Mouse (Mus musculus): ENCODE measurements at regions not wholly inside any gene's neighbourhood (a gene's known extent, or its start where the extent isn't known, plus 50 kb on each side); places are given as distances from the start of the nearest gene placed in this dataset.
A peak's percentile ranks its signal among the peaks of the same experiment; 100 is the strongest.

GRCm38 (mm10) chr17:64490664-64491063, 109.9 kb upstream of the Man2a1 start:
- Histone ChIP-seq H3K27me3 (replicated peaks) (no peaks in the 10 kb centered on the region), H3K4me1 (ENCODE audit: control insufficient read depth in 1 of 2, insufficient read depth in 2 of 2) (peaks cover 5 to 6% of the 10 kb centered on the region in 2 experiments), H3K79me2 (replicated peaks; ENCODE audit: control insufficient read depth, extremely low read depth, insufficient read depth, poor library complexity, severe bottlenecking) (no peaks in the 10 kb centered on the region), H3K27ac (ENCODE audit: insufficient read depth, low read depth) (no peak overlapping the region), H3K4me2 (ENCODE audit: insufficient read depth, low read depth, poor library complexity, severe bottlenecking) (no peak overlapping the region), H3K9me3 (replicated peaks; ENCODE audit: low read length) (no peaks in the 10 kb centered on the region), H3K4me3 (replicated peaks in 1 of 3; ENCODE audit: low read depth in 2 of 3, low read length in 2 of 3, poor library complexity in 1 of 3) (no peak overlapping the region), H3K9ac (ENCODE audit: insufficient read depth, low read depth) (no peak overlapping the region), H3K36me3 (replicated peaks in 1 of 2; ENCODE audit: control insufficient read depth in 1 of 2, insufficient read depth in 1 of 2, low read length in 1 of 2) (no peaks in the 10 kb centered on the region)
- dilution Hi-C loops (cut with MboI; ENCODE audit: extremely low pct_ligation_motif_present, extremely low pct_unique_long_range_greater_than_20kb, low sequenced_read_pairs) = no loop called here
- DNase-seq (ENCODE audit: extremely low read depth) = no peak
- TF ChIP-seq ZMIZ1 (IDR thresholded peaks at IDR 0.05; ENCODE audit: low read depth, low read length) (no peak), CTCF (conservative IDR thresholded peaks at IDR 0.05 in 1 of 2, IDR thresholded peaks at IDR 0.05 in 1 of 2; ENCODE audit: low read depth in 2 of 2, low read length in 2 of 2) (no peak), BHLHE40 (IDR thresholded peaks at IDR 0.05; ENCODE audit: low read depth, low read length) (no peak), SMC3 (IDR thresholded peaks at IDR 0.05; ENCODE audit: low read depth, low read length) (no peak), KAT2A (IDR thresholded peaks at IDR 0.05; ENCODE audit: insufficient replicate concordance, low read length) (no peak), UBTF (IDR thresholded peaks at IDR 0.05; ENCODE audit: low read depth, low read length) (no peak), MAZ (IDR thresholded peaks at IDR 0.05; ENCODE audit: low read depth, low read length) (no peak), CHD2 (IDR thresholded peaks at IDR 0.05; ENCODE audit: low read length) (no peak), MEF2A (IDR thresholded peaks at IDR 0.05; ENCODE audit: borderline replicate concordance, low read depth, low read length) (no peak), PAX5 (IDR thresholded peaks at IDR 0.05; ENCODE audit: low read length) (no peak), SIN3A (IDR thresholded peaks at IDR 0.05; ENCODE audit: low read length) (no peak), MAX (IDR thresholded peaks at IDR 0.05; ENCODE audit: low read length) (no peak), ETS1 (conservative IDR thresholded peaks at IDR 0.05; ENCODE audit: low read depth, low read length) (no peak), RCOR1 (conservative IDR thresholded peaks at IDR 0.05; ENCODE audit: low read depth, low read length) (no peak), MAFK (IDR thresholded peaks at IDR 0.05; ENCODE audit: insufficient replicate concordance, low read length) (no peak), RAD21 (IDR thresholded peaks at IDR 0.05; ENCODE audit: low read depth, low read length) (no peak)
- in situ Hi-C loops (cut with MboI; ENCODE audit: low pct_ligation_motif_present, low pct_unique_long_range_greater_than_20kb, low sequenced_read_pairs) = no loop called here

- peak overlapping the region; percentile 67 for H3K4me2 ChIP-seq (ENCODE audit: insufficient read depth, low read depth, poor library complexity, severe bottlenecking)
- in situ Hi-C loops (cut with MboI; ENCODE audit: low pct_ligation_motif_present, low pct_unique_long_range_greater_than_20kb, low sequenced_read_pairs) = no loop called here
- no peak overlapping the region for H3K27ac ChIP-seq (ENCODE audit: insufficient read depth, low read depth)
- H3K36me3 ChIP-seq (replicated peaks in 1 of 2; ENCODE audit: control insufficient read depth in 1 of 2, insufficient read depth in 1 of 2, low read length in 1 of 2) = no peaks in the 10 kb centered on the region
- H3K27me3 ChIP-seq (replicated peaks) = no peaks in the 10 kb centered on the region
- H3K4me3 ChIP-seq (replicated peaks in 1 of 3; ENCODE audit: low read depth in 2 of 3, low read length in 2 of 3, poor library complexity in 1 of 3) = no peak overlapping the region
- no peak for DNase-seq (ENCODE audit: extremely low read depth)
- H3K9ac ChIP-seq (ENCODE audit: insufficient read depth, low read depth) = no peak overlapping the region
- H3K9me3 ChIP-seq (replicated peaks; ENCODE audit: low read length) = no peaks in the 10 kb centered on the region
- TF ChIP-seq RAD21 (IDR thresholded peaks at IDR 0.05; ENCODE audit: low read depth, low read length) = no peak
- no peak for TF ChIP-seq ELF1 (IDR thresholded peaks at IDR 0.05; ENCODE audit: low read depth, low read length)
- no peak for TF ChIP-seq RCOR1 (conservative IDR thresholded peaks at IDR 0.05; ENCODE audit: low read depth, low read length)
- no peak for TF ChIP-seq TCF12 (IDR thresholded peaks at IDR 0.05; ENCODE audit: low read depth, low read length)
- no peak for TF ChIP-seq MYC (IDR thresholded peaks at IDR 0.05; ENCODE audit: low read depth, low read length)
- no peak for TF ChIP-seq ETS1 (conservative IDR thresholded peaks at IDR 0.05; ENCODE audit: low read depth, low read length)
- TF ChIP-seq USF2 (conservative IDR thresholded peaks at IDR 0.05; ENCODE audit: low read depth, low read length) = no peak
- no peak for TF ChIP-seq BHLHE40 (IDR thresholded peaks at IDR 0.05; ENCODE audit: low read depth, low read length)
- no peak for TF ChIP-seq JUN (IDR thresholded peaks at IDR 0.05; ENCODE audit: insufficient read depth, low read depth, low read length)
- TF ChIP-seq CHD2 (IDR thresholded peaks at IDR 0.05; ENCODE audit: low read length) = no peak
- no peak for TF ChIP-seq MXI1 (IDR thresholded peaks at IDR 0.05; ENCODE audit: low read depth, low read length)
- TF ChIP-seq ZNF384 (IDR thresholded peaks at IDR 0.05; ENCODE audit: low read depth, low read length) = no peak
- TF ChIP-seq MAX (IDR thresholded peaks at IDR 0.05; ENCODE audit: low read length) = no peak
- H3K4me1 ChIP-seq (ENCODE audit: control insufficient read depth in 1 of 2, insufficient read depth in 2 of 2) = peaks cover 5 to 6% of the 10 kb centered on the region in 2 experiments
- H3K79me2 ChIP-seq (replicated peaks; ENCODE audit: control insufficient read depth, extremely low read depth, insufficient read depth, poor library complexity, severe bottlenecking) = no peaks in the 10 kb centered on the region
- dilution Hi-C loops (cut with MboI; ENCODE audit: extremely low pct_ligation_motif_present, extremely low pct_unique_long_range_greater_than_20kb, low sequenced_read_pairs) = no loop called here
Observed at GRCm38 (mm10) chr17:64491922-64492353, 108.6 kb upstream of the Man2a1 start.
